Mouse (Mus musculus): ENCODE measurements around the gene Fbxo47. TPM values are rescaled to one million over a fixed set of nuclear protein-coding genes. Genes with fewer than 3 reads are reported as not detected.
A peak's percentile ranks its signal among the peaks of the same experiment; 100 is the strongest.

Fbxo47 gene
- total RNA-seq, 2 experiments from 2014 or later = 0.63 to 0.86 TPM

- no peak for DNase-seq (ENCODE audit: extremely low spot score in 1 of 2, low spot score in 2 of 2)
- intact Hi-C loops (cut with DNase I) = no loop called here
These were observed 63.1 kb downstream of the Fbxo47 start for GRCm38 (mm10) chr11:97820840-97821239.

GRCm38 (mm10) chr11:97819923-97820322 lies 64.0 kb downstream of the Fbxo47 start:
- no peak for DNase-seq (ENCODE audit: extremely low spot score in 1 of 2, low spot score in 2 of 2)
- intact Hi-C loops (cut with DNase I) = no loop called here

- DNase-seq (ENCODE audit: extremely low spot score in 1 of 2, low spot score in 2 of 2) = no peak
- intact Hi-C loops (cut with DNase I) = no loop called here
These were observed 64.9 kb downstream of the Fbxo47 start for GRCm38 (mm10) chr11:97819102-97819501.

GRCm38 (mm10) chr11:97818571-97818970 lies 65.4 kb downstream of the Fbxo47 start:
- peak in 1 of 2 experiments; percentile 71 for DNase-seq (ENCODE audit: extremely low spot score in 1 of 2, low spot score in 2 of 2)
- intact Hi-C loops (cut with DNase I) = no loop called here

GRCm38 (mm10) chr11:97818003-97818402 lies 66.0 kb downstream of the Fbxo47 start:
- intact Hi-C loops (cut with DNase I) = no loop called here
- DNase-seq (ENCODE audit: extremely low spot score in 1 of 2, low spot score in 2 of 2) = no peak

- intact Hi-C loops (cut with DNase I) = no loop called here
- no peak for DNase-seq (ENCODE audit: extremely low spot score in 1 of 2, low spot score in 2 of 2)
These were observed 66.6 kb downstream of the Fbxo47 start for GRCm38 (mm10) chr11:97817379-97817778.

GRCm38 (mm10) chr11:97816916-97817315 lies 67.0 kb downstream of the Fbxo47 start:
- intact Hi-C loops (cut with DNase I) = no loop called here
- no peak for DNase-seq (ENCODE audit: extremely low spot score in 1 of 2, low spot score in 2 of 2)

GRCm38 (mm10) chr11:97816176-97816575 lies 67.8 kb downstream of the Fbxo47 start:
- intact Hi-C loops (cut with DNase I) = no loop called here

GRCm38 (mm10) chr11:97815736-97816135 lies 68.2 kb downstream of the Fbxo47 start:
- DNase-seq (ENCODE audit: extremely low spot score in 1 of 2, low spot score in 2 of 2) = no peak
- intact Hi-C loops (cut with DNase I) = no loop called here

More at GRCm38 (mm10) chr11:97816176-97816575, 67.8 kb downstream of the Fbxo47 start:
- DNase-seq (ENCODE audit: extremely low spot score in 1 of 2, low spot score in 2 of 2) = no peak

- intact Hi-C loops (cut with DNase I) = no loop called here
- DNase-seq (ENCODE audit: extremely low spot score in 1 of 2, low spot score in 2 of 2) = no peak
These were observed 70.0 kb downstream of the Fbxo47 start for GRCm38 (mm10) chr11:97813746-97814515.

- intact Hi-C loops (cut with DNase I) = no loop called here
- DNase-seq (ENCODE audit: extremely low spot score in 1 of 2, low spot score in 2 of 2) = no peak
These were observed 70.9 kb downstream of the Fbxo47 start for GRCm38 (mm10) chr11:97813085-97813484.

- DNase-seq (ENCODE audit: extremely low spot score in 1 of 2, low spot score in 2 of 2) = peak in 1 of 2 experiments; percentile 56
- intact Hi-C loops (cut with DNase I) = no loop called here
These were observed 71.4 kb downstream of the Fbxo47 start for GRCm38 (mm10) chr11:97812491-97812921.

GRCm38 (mm10) chr11:97811569-97812362 lies 72.2 kb downstream of the Fbxo47 start:
- DNase-seq (ENCODE audit: extremely low spot score in 1 of 2, low spot score in 2 of 2) = no peak
- intact Hi-C loops (cut with DNase I) = no loop called here

GRCm38 (mm10) chr11:97810970-97811369 lies 73.0 kb downstream of the Fbxo47 start:
- no peak for DNase-seq (ENCODE audit: extremely low spot score in 1 of 2, low spot score in 2 of 2)
- intact Hi-C loops (cut with DNase I) = no loop called here

GRCm38 (mm10) chr11:97810356-97810755 lies 73.6 kb downstream of the Fbxo47 start:
- intact Hi-C loops (cut with DNase I) = no loop called here
- DNase-seq (ENCODE audit: extremely low spot score in 1 of 2, low spot score in 2 of 2) = no peak

- no peak for DNase-seq (ENCODE audit: extremely low spot score in 1 of 2, low spot score in 2 of 2)
- intact Hi-C loops (cut with DNase I) = no loop called here
These were observed 74.5 kb downstream of the Fbxo47 start for GRCm38 (mm10) chr11:97809235-97810121.

- DNase-seq (ENCODE audit: extremely low spot score in 1 of 2, low spot score in 2 of 2) = no peak
- intact Hi-C loops (cut with DNase I) = no loop called here
These were observed 75.2 kb downstream of the Fbxo47 start for GRCm38 (mm10) chr11:97808621-97809234.

GRCm38 (mm10) chr11:97808093-97808492 lies 75.9 kb downstream of the Fbxo47 start:
- intact Hi-C loops (cut with DNase I) = no loop called here
- DNase-seq (ENCODE audit: extremely low spot score in 1 of 2, low spot score in 2 of 2) = peak in 1 of 2 experiments; percentile 73

GRCm38 (mm10) chr11:97807626-97808025 lies 76.3 kb downstream of the Fbxo47 start:
- DNase-seq (ENCODE audit: extremely low spot score in 1 of 2, low spot score in 2 of 2) = no peak
- intact Hi-C loops (cut with DNase I) = no loop called here
